Mouse (Mus musculus): ENCODE results near the gene Rab32.
"Not testable (repeated sequence)": the region's sequence is repeated elsewhere in the genome, so short reads cannot be mapped to it uniquely, and the experiment has no call there.

Rab32 gene

DNA sequence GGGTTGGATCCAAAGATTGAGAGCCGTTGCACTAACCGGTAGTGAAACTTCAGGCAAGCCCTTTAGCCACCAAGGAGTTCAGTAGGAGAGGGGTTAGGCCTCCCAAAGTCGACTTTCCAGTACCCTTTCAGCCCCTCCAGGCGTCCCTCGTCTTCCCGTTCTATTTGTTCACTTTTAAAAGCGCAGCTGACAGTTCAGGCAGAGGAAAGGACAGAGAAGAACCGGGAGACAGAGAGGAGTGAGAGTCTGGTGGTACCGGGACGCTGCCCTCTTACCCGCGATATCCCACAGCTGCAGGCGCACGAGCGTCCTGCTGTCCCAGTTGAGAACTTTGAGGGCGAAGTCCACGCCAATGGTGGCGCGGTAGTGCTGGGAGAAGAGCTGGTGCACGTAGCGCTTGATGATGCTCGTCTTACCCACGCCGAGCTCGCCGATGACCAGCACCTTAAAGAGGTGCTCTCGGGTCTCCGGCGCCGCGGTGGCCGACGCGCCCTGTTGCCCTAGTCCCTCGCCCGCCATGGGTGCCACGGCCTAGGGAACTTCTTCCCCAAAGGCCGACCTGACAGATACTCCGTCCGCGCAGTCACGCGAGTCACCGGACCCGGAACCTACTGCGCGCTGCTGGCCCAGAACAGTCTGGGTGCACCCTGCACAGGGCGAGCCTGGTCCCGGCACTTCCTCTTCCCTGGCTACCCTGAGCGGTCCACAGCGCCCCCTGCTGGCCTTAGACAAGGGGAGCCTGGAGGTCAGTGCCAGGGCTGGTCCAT, at the start of gene Rab32:
Rab32 (minus strand) TSS at position 696 of the 767 bp plus-strand sequence.
- peak; percentile 82 to 85 for DNase-seq (ENCODE audit: low spot score in 2 of 2)

- DNase-seq (ENCODE audit: low spot score in 2 of 2), result no peak
Measured at GRCm38 (mm10) chr10:10600771-10601170, 42.7 kb upstream of the Rab32 start.

GRCm38 (mm10) chr10:10597495-10597894, 39.4 kb upstream of the Rab32 start:
- not testable (repeated sequence) for DNase-seq (ENCODE audit: low spot score in 2 of 2)

DNA sequence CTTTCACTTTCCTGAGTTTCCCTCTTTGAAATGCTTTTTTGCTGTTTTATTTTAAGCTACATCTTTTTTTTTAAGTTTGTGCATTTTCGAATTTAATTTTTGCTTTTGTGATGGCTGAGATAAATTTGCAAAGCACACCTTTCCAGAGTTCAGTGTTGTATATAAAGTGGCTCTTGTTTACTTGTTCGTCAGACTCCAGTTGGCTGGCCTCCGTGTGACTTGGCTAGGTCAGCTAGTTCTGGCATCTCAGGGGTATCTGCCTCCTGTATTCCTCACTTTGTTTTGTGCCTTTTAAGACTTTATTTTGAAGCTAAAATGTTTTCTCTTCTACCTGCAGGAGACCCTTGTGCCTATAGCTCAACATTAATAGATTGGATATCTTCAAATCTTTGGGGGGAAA, 22.7 kb upstream of the Rab32 start:
- no peak for DNase-seq (ENCODE audit: low spot score in 2 of 2)

GRCm38 (mm10) chr10:10579821-10580220, 21.8 kb upstream of the Rab32 start:
- DNase-seq (ENCODE audit: low spot score in 2 of 2), result no peak

DNA sequence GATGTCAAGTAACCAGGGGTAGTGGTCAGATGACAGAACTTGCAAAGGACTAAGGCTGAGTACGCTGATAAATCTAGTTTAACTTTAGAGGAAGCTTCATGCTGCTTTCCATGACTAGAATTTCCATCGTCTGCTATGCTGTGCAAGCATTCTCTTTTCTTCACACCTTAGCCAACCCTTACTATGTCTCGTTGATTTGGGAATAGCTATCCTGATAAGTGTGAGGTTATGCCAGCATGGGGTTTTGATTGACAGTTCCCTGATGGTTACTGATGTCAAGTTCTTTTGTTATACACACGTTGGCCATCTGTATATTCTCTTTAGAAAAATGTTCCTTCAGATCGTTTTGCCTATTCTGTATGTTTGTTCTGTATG, 259 bp upstream of the Rab32 start:
- DNase-seq (ENCODE audit: low spot score in 2 of 2), result no peak

- DNase-seq (ENCODE audit: low spot score in 2 of 2), result peak in 1 of 2 experiments; percentile 8
Measured at GRCm38 (mm10) chr10:10557085-10557484, 980 bp downstream of the Rab32 start.

GRCm38 (mm10) chr10:10555676-10556075, 2.4 kb downstream of the Rab32 start:
- DNase-seq (ENCODE audit: low spot score in 2 of 2), result no peak

DNA sequence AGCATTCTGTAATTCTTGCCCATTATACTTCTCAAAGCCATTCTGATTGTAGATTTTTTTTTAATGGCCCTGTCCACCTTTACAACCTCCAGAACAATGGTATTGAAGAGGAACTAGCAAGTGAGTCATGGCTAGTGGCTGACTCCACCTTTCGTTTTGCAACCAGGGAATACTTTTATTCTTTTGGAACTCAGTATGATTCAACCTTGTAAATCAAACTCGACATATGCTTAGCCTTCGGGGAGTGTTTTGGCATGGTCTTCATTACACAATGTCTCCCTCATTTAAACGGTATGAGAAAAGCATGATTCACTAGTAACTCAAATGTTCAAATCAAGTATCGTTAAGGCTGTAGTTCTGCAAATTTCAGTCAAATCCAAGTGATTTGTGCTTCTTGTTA, 2.8 kb downstream of the Rab32 start:
- no peak for DNase-seq (ENCODE audit: low spot score in 2 of 2)

DNA sequence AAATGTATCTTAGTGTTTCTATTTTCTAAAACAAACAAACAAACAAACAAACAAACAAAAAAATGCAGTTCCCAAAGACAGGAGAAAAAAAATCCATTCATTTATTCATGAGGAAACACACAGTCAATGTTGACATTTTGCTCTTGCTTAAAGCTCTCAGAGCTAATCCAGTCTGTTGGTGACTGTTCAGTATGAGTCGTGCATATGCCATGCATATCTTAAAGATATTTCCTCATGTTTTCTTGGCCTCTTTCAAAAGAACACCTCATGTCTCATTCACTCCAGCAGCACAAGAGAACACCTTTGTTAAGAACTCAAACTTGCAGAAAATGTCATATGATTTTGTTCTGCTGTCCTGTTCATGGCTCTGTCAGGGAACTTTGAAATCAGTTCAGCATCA, 7.9 kb downstream of the Rab32 start:
- no peak for DNase-seq (ENCODE audit: low spot score in 2 of 2)

DNA sequence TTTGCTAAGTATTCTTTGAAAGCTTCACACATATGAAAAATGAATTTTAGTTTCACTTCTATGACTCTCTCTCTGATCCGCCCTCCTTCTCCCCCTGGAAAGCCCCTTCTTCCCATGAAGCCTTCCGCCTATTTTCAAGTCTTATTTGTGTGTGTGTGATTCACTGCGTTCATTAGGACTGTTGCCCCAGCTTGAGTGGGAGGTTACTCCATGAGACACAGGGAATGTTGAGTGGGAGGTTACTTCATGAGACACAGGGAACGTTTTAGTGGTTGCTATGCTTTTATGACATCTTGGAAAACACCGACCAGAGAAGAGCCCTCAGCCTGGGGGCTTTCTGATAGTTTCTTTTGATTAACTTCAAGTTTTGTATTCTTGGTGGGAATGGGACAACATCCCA, 11.4 kb downstream of the Rab32 start:
- DNase-seq (ENCODE audit: low spot score in 2 of 2), result no peak

GRCm38 (mm10) chr10:10544955-10545354, 13.1 kb downstream of the Rab32 start:
- DNase-seq (ENCODE audit: low spot score in 2 of 2), result no peak
